Mouse (Mus musculus) brain, embryonic 14.5 days (tissue): Measurements from ENCODE around the gene Clca3a2. TPM values are rescaled to one million over a fixed set of nuclear protein-coding genes. Genes with fewer than 3 reads are reported as not detected.
"Not testable (repeated sequence)": the region's sequence is repeated elsewhere in the genome, so short reads cannot be mapped to it uniquely, and the experiment has no call there.

Experiments used
- DNase-seq: peaks from one replicate; pipeline ENCODE4 v3.0.0-alpha.2; 2011; ENCODE audit warnings: low read depth
- CTCF ChIP-seq: fragments of 200-500 bp; IDR thresholded peaks from 2 replicates; pipeline ENCODE4 v1.5.1; 2012; ENCODE audit warnings: inconsistent platforms, mild to moderate bottlenecking, moderate library complexity, borderline replicate concordance; ENCODE audit not compliant: insufficient read depth, insufficient read length; ENCODE audit errors: extremely low read depth
- POLR2A ChIP-seq: fragments of 200-500 bp; IDR thresholded peaks from 2 replicates; pipeline ENCODE4 v1.6.1; 2012; ENCODE audit warnings: mild to moderate bottlenecking, inconsistent platforms, borderline replicate concordance; ENCODE audit not compliant: poor library complexity, insufficient read depth, insufficient read length, severe bottlenecking; ENCODE audit errors: extremely low read depth
- polyA plus RNA-seq: library from polyadenylated mRNA; depleted of rRNA; stranded (reverse); fragments of >200 nt; gene quantifications from 2 replicates; pipeline ENCODE4 v1.2.3, GENCODE M21; 2012; rRNA removed

Clca3a2 gene
- polyA plus RNA-seq = 0.11 and 0.14 TPM in 2 replicates

- DNase-seq = peak; percentile 22
Observed at GRCm38 (mm10) chr3:144819219-144819618, at the start of gene Clca3a2. Clca3a2 (minus strand) TSS chr3:144819494.

- DNase-seq = no peak
- no peak for TF ChIP-seq CTCF
- no peak for TF ChIP-seq POLR2A
Observed at GRCm38 (mm10) chr3:144849584-144849983, 30.3 kb upstream of the Clca3a2 start.

GRCm38 (mm10) chr3:144849014-144849556 lies 29.8 kb upstream of the Clca3a2 start, which contains the start of gene Clca3b:
Clca3b (minus strand) TSS chr3:144849357.
- DNase-seq = not testable (repeated sequence)

- DNase-seq = no peak
- TF ChIP-seq CTCF (no peak), POLR2A (no peak)
Observed at GRCm38 (mm10) chr3:144827257-144827656, 8.0 kb upstream of the Clca3a2 start.

- peak; percentile 90 for DNase-seq
- peak; percentile 84 for TF ChIP-seq CTCF
- TF ChIP-seq POLR2A = no peak
Observed at GRCm38 (mm10) chr3:144825151-144825550, 5.9 kb upstream of the Clca3a2 start.

GRCm38 (mm10) chr3:144823331-144823730 lies 4.0 kb upstream of the Clca3a2 start:
- TF ChIP-seq POLR2A (no peak), CTCF (no peak)
- DNase-seq = no peak

GRCm38 (mm10) chr3:144820632-144821031 lies 1.3 kb upstream of the Clca3a2 start:
- peak; percentile 19 for DNase-seq
- TF ChIP-seq CTCF = no peak
- TF ChIP-seq POLR2A = no peak

GRCm38 (mm10) chr3:144813336-144813735 lies 6.0 kb downstream of the Clca3a2 start:
- not testable (repeated sequence) for DNase-seq

- TF ChIP-seq CTCF (no peak), POLR2A (no peak)
- no peak for DNase-seq
Observed at GRCm38 (mm10) chr3:144811821-144812220, 7.5 kb downstream of the Clca3a2 start.

- peak; percentile 38 for DNase-seq
Observed at GRCm38 (mm10) chr3:144808153-144808925, 11.0 kb downstream of the Clca3a2 start.

GRCm38 (mm10) chr3:144806626-144807025 lies 12.7 kb downstream of the Clca3a2 start:
- not testable (repeated sequence) for DNase-seq

- peak; percentile 34; the same call in 1 of the 2 replicates for TF ChIP-seq CTCF
- TF ChIP-seq POLR2A = no peak
- peak; percentile 46 for DNase-seq
Observed at GRCm38 (mm10) chr3:144801861-144802260, 17.4 kb downstream of the Clca3a2 start.
